Mouse (Mus musculus) frontal cortex, postnatal 25 days (tissue): ENCODE results near the gene Ccr5.

Experiments used
- DNase-seq, 2 experiments: peaks; one replicate each; pipeline ENCODE4 v3.0.0; 2022; ENCODE audit warnings: low spot score in 2 of 2

The Ccr5 gene

GRCm38 (mm10) chr9:124138055-124138775 is 16.9 kb downstream of the Ccr5 start:
- DNase-seq: no peak

- DNase-seq: no peak
Measured at GRCm38 (mm10) chr9:124143678-124144077, 22.3 kb downstream of the Ccr5 start.

- no peak for DNase-seq
Measured at GRCm38 (mm10) chr9:124146307-124146706, 25.0 kb downstream of the Ccr5 start.
